Mouse (Mus musculus) spleen, adult 2 months (tissue): ENCODE measurements around the gene Trappc11.

ENCODE experiments used
- CTCF ChIP-seq: fragments of 200-500 bp; IDR thresholded peaks from 2 replicates; pipeline ENCODE4 v1.5.1; 2011; ENCODE audit warnings: mild to moderate bottlenecking, inconsistent platforms; ENCODE audit not compliant: insufficient read depth, insufficient read length, insufficient replicate concordance; ENCODE audit errors: extremely low read depth
- POLR2A ChIP-seq: fragments of 200-500 bp; IDR thresholded peaks from 2 replicates; pipeline ENCODE4 v1.6.1; 2011; ENCODE audit warnings: low read depth, low read length, inconsistent platforms

GRCm38 (mm10) chr8:47487231-47487630 lies 46.0 kb downstream of the Trappc11 start:
- TF ChIP-seq POLR2A (no peak), CTCF (no peak)
